Mouse (Mus musculus) thymus, adult 2 months (tissue): ENCODE data around the gene St6galnac6.

Experiments used
- CTCF ChIP-seq: fragments of 200-500 bp; IDR thresholded peaks from 2 replicates; pipeline ENCODE4 v1.5.1; 2012; ENCODE audit warnings: mild to moderate bottlenecking, control low read depth, low read length, moderate library complexity, borderline replicate concordance; ENCODE audit not compliant: control insufficient read depth, poor library complexity, insufficient read depth; ENCODE audit errors: extremely low read depth
- POLR2A ChIP-seq: fragments of 200-500 bp; IDR thresholded peaks from 2 replicates; pipeline ENCODE4 v1.6.1; 2012; ENCODE audit warnings: mild to moderate bottlenecking, low read length, control low read depth, moderate library complexity; ENCODE audit not compliant: control insufficient read depth, poor library complexity, insufficient read depth; ENCODE audit errors: extremely low read depth

GRCm38 (mm10) chr2:32668176-32668575 lies 68.7 kb downstream of the St6galnac6 start:
- no peak for TF ChIP-seq CTCF
- no peak for TF ChIP-seq POLR2A
